Mouse (Mus musculus) liver, adult 2 months (tissue): ENCODE data around the gene Gm10964. TPM values are rescaled to one million over a fixed set of nuclear protein-coding genes. Genes with fewer than 3 reads are reported as not detected.

Experiments used
- DNase-seq: peaks from one replicate; pipeline ENCODE4 v3.0.0-alpha.2; 2011; ENCODE audit warnings: low read depth, low spot score; ENCODE audit errors: extremely low read depth
- H3K27ac ChIP-seq: fragments of 200-500 bp; replicated peaks from 2 replicates; pipeline ENCODE4 v1.5.1; 2012; ENCODE audit warnings: low read depth, mild to moderate bottlenecking, control low read depth, inconsistent platforms, low read length; ENCODE audit not compliant: insufficient read depth
- H3K27me3 ChIP-seq: fragments of 200-500 bp; 2 replicates; pipeline ENCODE4 v1.6.1; 2012; ENCODE audit warnings: mild to moderate bottlenecking, moderate library complexity, low read length, inconsistent platforms; ENCODE audit not compliant: control insufficient read depth, insufficient read depth
- H3K36me3 ChIP-seq: fragments of 200-500 bp; 2 replicates; pipeline ENCODE4 v1.6.1; 2012; ENCODE audit warnings: low read length, inconsistent platforms; ENCODE audit not compliant: control insufficient read depth, insufficient read depth
- H3K4me1 ChIP-seq: fragments of 200-500 bp; 2 replicates; pipeline ENCODE4 v1.6.1; 2011; ENCODE audit warnings: low read length; ENCODE audit not compliant: control insufficient read depth, insufficient read depth
- H3K4me3 ChIP-seq: fragments of 200-500 bp; 2 replicates; pipeline ENCODE4 v1.5.1; 2011; ENCODE audit warnings: low read depth, mild to moderate bottlenecking, control low read depth, low read length, moderate library complexity; ENCODE audit not compliant: insufficient read depth
- H3K79me2 ChIP-seq: fragments of 200-500 bp; 2 replicates; pipeline ENCODE4 v1.6.1; 2012; ENCODE audit warnings: inconsistent platforms, mild to moderate bottlenecking, low read length, moderate library complexity; ENCODE audit not compliant: control insufficient read depth, insufficient read depth
- H3K9ac ChIP-seq: fragments of 200-500 bp; 2 replicates; pipeline ENCODE4 v1.6.1; 2012; ENCODE audit warnings: low read depth, mild to moderate bottlenecking, control low read depth, inconsistent platforms, low read length
- CTCF ChIP-seq: fragments of 200-500 bp; IDR thresholded peaks from 2 replicates; pipeline ENCODE4 v1.5.1; 2011; ENCODE audit warnings: low read depth, low read length, control low read depth
- POLR2A ChIP-seq: fragments of 200-500 bp; IDR thresholded peaks from 2 replicates; pipeline ENCODE4 v1.6.1; 2011; ENCODE audit warnings: low read length, control low read depth; ENCODE audit not compliant: insufficient read depth; ENCODE audit errors: extremely low read depth
- WGBS: fragments of 180-500 bp; shearing (Covaris S2); methylation state at CpG from one replicate; pipeline ENCODE4 v1.1.7; 2018; 5-methylcytosine and 5-hydroxymethylcytosine counted together
- polyA plus RNA-seq: library from polyadenylated mRNA; depleted of rRNA; stranded (reverse); fragments of >200 nt; gene quantifications from 2 replicates; pipeline ENCODE4 v1.2.3, GENCODE M21; 2012; rRNA removed
- total RNA-seq: library from RNA; depleted of rRNA; stranded (reverse); fragments of >200 nt; gene quantifications from 2 replicates; pipeline ENCODE4 v1.2.3, GENCODE M21; 2014; rRNA removed

Gm10964 gene
- total and polyA plus RNA-seq, 2 experiments, result not detected

GRCm38 (mm10) chr3:103792566-103792965 lies 53.4 kb downstream of the Gm10964 start:
- Histone ChIP-seq H3K79me2 (peaks cover 7% of the 10 kb centered on the region; the same call in 1 of the 2 replicates), H3K4me1 (peaks cover 12% of the 10 kb centered on the region), H3K4me3 (no peak overlapping the region), H3K27me3 (no peaks in the 10 kb centered on the region), H3K9ac (no peak overlapping the region), H3K27ac (no peak overlapping the region), H3K36me3 (no peaks in the 10 kb centered on the region)
- WGBS, result 79% methylated on average over 1 of the region's 1 CpGs
- no peak for DNase-seq
- TF ChIP-seq CTCF, result no peak
- TF ChIP-seq POLR2A, result no peak

Other genes starting within 250 kb of the Gm10964 start
- not detected in 2 replicates for gene Syt6, start 164.1 kb upstream of the Gm10964 start, total RNA-seq
- not detected in 2 replicates for gene Syt6, start 164.1 kb upstream of the Gm10964 start, polyA plus RNA-seq
- gene Atg4a-ps, start 93.3 kb upstream of the Gm10964 start, total RNA-seq, result 0.18 TPM in 1 of 2 replicates, not detected in the other
- not detected in 2 replicates for gene Atg4a-ps, start 93.3 kb upstream of the Gm10964 start, polyA plus RNA-seq
- gene Olfml3, start 1.4 kb upstream of the Gm10964 start, total RNA-seq, result 1.3 and 1.7 TPM in 2 replicates
- gene Olfml3, start 1.4 kb upstream of the Gm10964 start, polyA plus RNA-seq, result 1.5 and 2.0 TPM in 2 replicates
- 29.2 and 32.4 TPM in 2 replicates for gene Hipk1, start 52.2 kb downstream of the Gm10964 start, total RNA-seq
- gene Hipk1, start 52.2 kb downstream of the Gm10964 start, polyA plus RNA-seq, result 34.0 and 35.2 TPM in 2 replicates
- 2.5 and 3.3 TPM in 2 replicates for gene Dclre1b, start 70.1 kb downstream of the Gm10964 start, total RNA-seq
- gene Dclre1b, start 70.1 kb downstream of the Gm10964 start, polyA plus RNA-seq, result 5.6 and 6.5 TPM in 2 replicates
- 22.1 and 23.4 TPM in 2 replicates for gene Ap4b1, start 70.2 kb downstream of the Gm10964 start, total RNA-seq
- 9.3 and 10.7 TPM in 2 replicates for gene Ap4b1, start 70.2 kb downstream of the Gm10964 start, polyA plus RNA-seq
- gene Gm43064, start 70.2 kb downstream of the Gm10964 start, total RNA-seq, result 0.55 TPM in 1 of 2 replicates, not detected in the other
- gene Gm43064, start 70.2 kb downstream of the Gm10964 start, polyA plus RNA-seq, result 0.05 and 0.20 TPM in 2 replicates
- 0.60 TPM in 1 of 2 replicates, not detected in the other for gene Bcl2l15, start 93.2 kb downstream of the Gm10964 start, total RNA-seq
- gene Bcl2l15, start 93.2 kb downstream of the Gm10964 start, polyA plus RNA-seq, result not detected in 2 replicates
- gene Ptpn22, start 120.4 kb downstream of the Gm10964 start, total RNA-seq, result 0.83 and 1.6 TPM in 2 replicates
- 0.78 and 0.87 TPM in 2 replicates for gene Ptpn22, start 120.4 kb downstream of the Gm10964 start, polyA plus RNA-seq
- gene Rsbn1, start 174.8 kb downstream of the Gm10964 start, total RNA-seq, result 5.8 and 7.1 TPM in 2 replicates
- gene Rsbn1, start 174.8 kb downstream of the Gm10964 start, polyA plus RNA-seq, result 0.68 and 1.1 TPM in 2 replicates
- gene Phtf1, start 228.7 kb downstream of the Gm10964 start, total RNA-seq, result 5.2 TPM in 2 replicates
- 1.2 and 1.6 TPM in 2 replicates for gene Phtf1, start 228.7 kb downstream of the Gm10964 start, polyA plus RNA-seq